ENCODE assay signal across 8 mouse cellular contexts in genomic region chr4:132676771-132677539, GRCm38 (mm10). TPM values are rescaled to one million over a fixed set of nuclear protein-coding genes. Genes with fewer than 3 reads are reported as not detected.
A peak's percentile ranks its signal among the peaks of the same experiment; 100 is the strongest.
DNase-seq lines count a peak whose midpoint lies in the region; ATAC-seq lines count a peak whose summit lies in the region.

No protein-coding gene starts in this region.

- WGBS in midbrain, embryonic 11.5 days: 90% methylated on average over 7 of the region's 7 CpGs
- 88% methylated on average over 7 of the region's 7 CpGs for WGBS in midbrain, embryonic 13.5 days

- no peak overlapping the region for H3K4me2 ChIP-seq in midbrain, embryonic 11.5 days
- no peak overlapping the region for H3K4me2 ChIP-seq in midbrain, embryonic 13.5 days (replicated peaks)

- no peak overlapping the region for H3K9ac ChIP-seq in midbrain, embryonic 11.5 days (ENCODE audit: low read length)
- H3K9ac ChIP-seq in midbrain, embryonic 13.5 days (replicated peaks): no peak overlapping the region

- H3K9me3 ChIP-seq in midbrain, embryonic 11.5 days (ENCODE audit: control insufficient read depth, low read length): no peaks in the 10 kb centered on the region
- no peaks in the 10 kb centered on the region for H3K9me3 ChIP-seq in midbrain, embryonic 13.5 days

- ATAC-seq in midbrain, embryonic 11.5 days (ENCODE audit: low FRiP score): no peak
- ATAC-seq in midbrain, embryonic 13.5 days: no peak
- peak; percentile 89 for ATAC-seq in megakaryocyte-erythroid progenitor cell, adult 5-6 weeks (replicated peaks; ENCODE audit: low FRiP score, low TSS enrichment, poor library complexity, severe bottlenecking)

- peaks cover 10% of the 10 kb centered on the region for H3K36me3 ChIP-seq in midbrain, embryonic 11.5 days (ENCODE audit: control insufficient read depth, insufficient read depth, low read length)
- peaks cover 54% of the 10 kb centered on the region for H3K36me3 ChIP-seq in midbrain, embryonic 13.5 days

- H3K4me1 ChIP-seq in midbrain, embryonic 11.5 days (ENCODE audit: control insufficient read depth, insufficient read depth, low read length): no peaks in the 10 kb centered on the region
- no peaks in the 10 kb centered on the region for H3K4me1 ChIP-seq in midbrain, embryonic 13.5 days (replicated peaks)

- H3K27ac ChIP-seq in midbrain, embryonic 11.5 days (ENCODE audit: low read depth, low read length): no peak overlapping the region
- no peak overlapping the region for H3K27ac ChIP-seq in midbrain, embryonic 13.5 days

- H3K4me3 ChIP-seq in midbrain, embryonic 11.5 days (ENCODE audit: low read depth, low read length): no peak overlapping the region
- no peak overlapping the region for H3K4me3 ChIP-seq in midbrain, embryonic 13.5 days (replicated peaks)

- H3K27me3 ChIP-seq in midbrain, embryonic 11.5 days (ENCODE audit: control insufficient read depth, insufficient read depth, low read length): no peaks in the 10 kb centered on the region
- H3K27me3 ChIP-seq in midbrain, embryonic 13.5 days: no peaks in the 10 kb centered on the region

- DNase-seq in cerebellum, adult 18-20 months: peak; percentile 6 to 12
- no peak for DNase-seq in cerebellum, adult 11 months
- peak; percentile 81 for DNase-seq in midbrain, embryonic 11.5 days (ENCODE audit: low spot score, missing footprints)
- peak; percentile 64 for DNase-seq in brain, adult 2 months (ENCODE audit: low read depth, low spot score)
- DNase-seq in kidney, postnatal 14 days: peak; percentile 38
- no peak for DNase-seq in urinary bladder, postnatal 10 days (ENCODE audit: low spot score)

RNA-seq across cellular contexts. Expression of gene Eya3, which starts 38.2 kb away (rescaled TPM):
- polyA plus RNA-seq in midbrain, embryonic 11.5 days (2014; fragmentation: Nextera tagmentation; extraction: Ambion mirVana): 26.4 and 26.8 TPM in 2 replicates
- 18.1 and 19.9 TPM in 2 replicates for polyA plus RNA-seq in midbrain, embryonic 13.5 days (2015; fragmentation: Nextera tagmentation; extraction: Ambion mirVana)
- 34.3 and 35.4 TPM in 2 replicates for total RNA-seq in megakaryocyte-erythroid progenitor cell, adult 5-6 weeks (2014; fragmentation: Nextera tagmentation)
- total RNA-seq in megakaryocyte-erythroid progenitor cell, adult 5-6 weeks (2017): 22.3 and 25.2 TPM in 2 replicates

RNA-seq across cellular contexts. Expression of gene Xkr8, which starts 55.4 kb away (rescaled TPM):
- polyA plus RNA-seq in midbrain, embryonic 11.5 days (2014; fragmentation: Nextera tagmentation; extraction: Ambion mirVana): 3.5 and 4.5 TPM in 2 replicates
- polyA plus RNA-seq in midbrain, embryonic 13.5 days (2015; fragmentation: Nextera tagmentation; extraction: Ambion mirVana): 4.4 and 5.6 TPM in 2 replicates
- 0.92 and 2.9 TPM in 2 replicates for total RNA-seq in megakaryocyte-erythroid progenitor cell, adult 5-6 weeks (2014; fragmentation: Nextera tagmentation)
- total RNA-seq in megakaryocyte-erythroid progenitor cell, adult 5-6 weeks (2017): 0.42 and 1.9 TPM in 2 replicates

Comparison
In these comparisons a context has a peak if more than half of its experiments do, and no peak if none do; other contexts are left out.
1. DNase-seq: peak in cerebellum, adult 18-20 months (2 of 2), midbrain, embryonic 11.5 days (single experiment), brain, adult 2 months (single experiment) and kidney, postnatal 14 days (single experiment); none in cerebellum, adult 11 months (single experiment) and urinary bladder, postnatal 10 days (single experiment).